Mouse (Mus musculus): ENCODE measurements at regions not wholly inside any gene's neighbourhood (a gene's known extent, or its start where the extent isn't known, plus 50 kb on each side); places are given as distances from the start of the nearest gene placed in this dataset.

- H3K79me2 ChIP-seq (replicated peaks; ENCODE audit: control insufficient read depth, insufficient read depth, low read length) = no peaks in the 10 kb centered on the region
- no peak overlapping the region for H3K27ac ChIP-seq
- intact Hi-C loops (cut with DNase I) = no loop called here
- no peaks in the 10 kb centered on the region for H3K4me1 ChIP-seq (ENCODE audit: control insufficient read depth, insufficient read depth, low read length)
- H3K36me3 ChIP-seq (ENCODE audit: control insufficient read depth, insufficient read depth, low read length) = no peaks in the 10 kb centered on the region
- WGBS = 77% methylated on average over 4 of the region's 4 CpGs
- H3K27me3 ChIP-seq (ENCODE audit: control insufficient read depth, insufficient read depth, low read length) = no peaks in the 10 kb centered on the region
- no peak overlapping the region for H3K9ac ChIP-seq (ENCODE audit: low read depth, low read length)
- H3K4me3 ChIP-seq = no peak overlapping the region
- DNase-seq = no peak
- TF ChIP-seq CTCF (IDR thresholded peaks at IDR 0.05) = no peak
- no peak for TF ChIP-seq EP300 (IDR thresholded peaks at IDR 0.05; ENCODE audit: insufficient read depth, low read depth, low read length)
- TF ChIP-seq POLR2A (IDR thresholded peaks at IDR 0.05; ENCODE audit: insufficient read depth, low read depth, low read length) = no peak
Observed at GRCm38 (mm10) chr11:19227716-19228115, 208.9 kb upstream of the Meis1 start.

- no peak overlapping the region for H3K9ac ChIP-seq (ENCODE audit: low read depth, low read length)
- H3K27me3 ChIP-seq (ENCODE audit: control insufficient read depth, insufficient read depth, low read length) = no peaks in the 10 kb centered on the region
- intact Hi-C loops (cut with DNase I) = no loop called here
- no peak overlapping the region for H3K4me3 ChIP-seq
- WGBS = 87% methylated on average over 11 of the region's 11 CpGs
- no peaks in the 10 kb centered on the region for H3K36me3 ChIP-seq (ENCODE audit: control insufficient read depth, insufficient read depth, low read length)
- no peak for DNase-seq
- H3K27ac ChIP-seq = no peak overlapping the region
- no peaks in the 10 kb centered on the region for H3K4me1 ChIP-seq (ENCODE audit: control insufficient read depth, insufficient read depth, low read length)
- H3K79me2 ChIP-seq (replicated peaks; ENCODE audit: control insufficient read depth, insufficient read depth, low read length) = no peaks in the 10 kb centered on the region
- TF ChIP-seq POLR2A (IDR thresholded peaks at IDR 0.05; ENCODE audit: insufficient read depth, low read depth, low read length) (no peak), EP300 (IDR thresholded peaks at IDR 0.05; ENCODE audit: insufficient read depth, low read depth, low read length) (no peak), CTCF (IDR thresholded peaks at IDR 0.05) (no peak)
Observed at GRCm38 (mm10) chr11:19246390-19247114, 227.8 kb upstream of the Meis1 start.

GRCm38 (mm10) chr11:19253605-19254004 lies 234.8 kb upstream of the Meis1 start:
- Histone ChIP-seq H3K4me1 (ENCODE audit: control insufficient read depth, insufficient read depth, low read length) (no peaks in the 10 kb centered on the region), H3K9ac (ENCODE audit: low read depth, low read length) (no peak overlapping the region), H3K36me3 (ENCODE audit: control insufficient read depth, insufficient read depth, low read length) (no peaks in the 10 kb centered on the region), H3K27me3 (ENCODE audit: control insufficient read depth, insufficient read depth, low read length) (no peaks in the 10 kb centered on the region), H3K4me3 (no peak overlapping the region), H3K79me2 (replicated peaks; ENCODE audit: control insufficient read depth, insufficient read depth, low read length) (no peaks in the 10 kb centered on the region), H3K27ac (no peak overlapping the region)
- no peak for DNase-seq
- 52% methylated on average over 5 of the region's 5 CpGs for WGBS
- intact Hi-C loops (cut with DNase I) = no loop called here
- TF ChIP-seq POLR2A (IDR thresholded peaks at IDR 0.05; ENCODE audit: insufficient read depth, low read depth, low read length) (no peak), CTCF (IDR thresholded peaks at IDR 0.05) (no peak), EP300 (IDR thresholded peaks at IDR 0.05; ENCODE audit: insufficient read depth, low read depth, low read length) (no peak)

- Histone ChIP-seq H3K27ac (no peak overlapping the region), H3K36me3 (ENCODE audit: control insufficient read depth, insufficient read depth, low read length) (no peaks in the 10 kb centered on the region), H3K4me3 (no peak overlapping the region), H3K79me2 (replicated peaks; ENCODE audit: control insufficient read depth, insufficient read depth, low read length) (no peaks in the 10 kb centered on the region), H3K27me3 (ENCODE audit: control insufficient read depth, insufficient read depth, low read length) (no peaks in the 10 kb centered on the region), H3K9ac (ENCODE audit: low read depth, low read length) (no peak overlapping the region), H3K4me1 (ENCODE audit: control insufficient read depth, insufficient read depth, low read length) (no peaks in the 10 kb centered on the region)
- intact Hi-C loops (cut with DNase I) = no loop called here
- 72% methylated on average over 4 of the region's 4 CpGs for WGBS
- TF ChIP-seq EP300 (IDR thresholded peaks at IDR 0.05; ENCODE audit: insufficient read depth, low read depth, low read length) = no peak
- TF ChIP-seq CTCF (IDR thresholded peaks at IDR 0.05) = no peak
- no peak for TF ChIP-seq POLR2A (IDR thresholded peaks at IDR 0.05; ENCODE audit: insufficient read depth, low read depth, low read length)
- no peak for DNase-seq
Observed at GRCm38 (mm10) chr11:19254183-19254582, 235.4 kb upstream of the Meis1 start.

- 76% methylated on average over 4 of the region's 4 CpGs for WGBS
- H3K36me3 ChIP-seq (ENCODE audit: control insufficient read depth, insufficient read depth, low read length) = no peaks in the 10 kb centered on the region
- no peak for DNase-seq
- intact Hi-C loops (cut with DNase I) = no loop called here
- no peaks in the 10 kb centered on the region for H3K4me1 ChIP-seq (ENCODE audit: control insufficient read depth, insufficient read depth, low read length)
- no peak overlapping the region for H3K4me3 ChIP-seq
- no peaks in the 10 kb centered on the region for H3K27me3 ChIP-seq (ENCODE audit: control insufficient read depth, insufficient read depth, low read length)
- no peak for TF ChIP-seq POLR2A (IDR thresholded peaks at IDR 0.05; ENCODE audit: insufficient read depth, low read depth, low read length)
- TF ChIP-seq CTCF (IDR thresholded peaks at IDR 0.05) = no peak
- no peak for TF ChIP-seq EP300 (IDR thresholded peaks at IDR 0.05; ENCODE audit: insufficient read depth, low read depth, low read length)
- no peak overlapping the region for H3K27ac ChIP-seq
- H3K9ac ChIP-seq (ENCODE audit: low read depth, low read length) = no peak overlapping the region
- H3K79me2 ChIP-seq (replicated peaks; ENCODE audit: control insufficient read depth, insufficient read depth, low read length) = no peaks in the 10 kb centered on the region
Observed at GRCm38 (mm10) chr11:19257549-19257948, 238.8 kb upstream of the Meis1 start.

- WGBS = 85% methylated on average over 4 of the region's 4 CpGs
- no peak for DNase-seq
- TF ChIP-seq CTCF (IDR thresholded peaks at IDR 0.05) (no peak), POLR2A (IDR thresholded peaks at IDR 0.05; ENCODE audit: insufficient read depth, low read depth, low read length) (no peak), EP300 (IDR thresholded peaks at IDR 0.05; ENCODE audit: insufficient read depth, low read depth, low read length) (no peak)
- Histone ChIP-seq H3K4me1 (ENCODE audit: control insufficient read depth, insufficient read depth, low read length) (no peaks in the 10 kb centered on the region), H3K36me3 (ENCODE audit: control insufficient read depth, insufficient read depth, low read length) (no peaks in the 10 kb centered on the region), H3K79me2 (replicated peaks; ENCODE audit: control insufficient read depth, insufficient read depth, low read length) (no peaks in the 10 kb centered on the region), H3K27ac (no peak overlapping the region), H3K9ac (ENCODE audit: low read depth, low read length) (no peak overlapping the region), H3K4me3 (no peak overlapping the region), H3K27me3 (ENCODE audit: control insufficient read depth, insufficient read depth, low read length) (no peaks in the 10 kb centered on the region)
- intact Hi-C loops (cut with DNase I) = no loop called here
Observed at GRCm38 (mm10) chr11:19262832-19263231, 244.0 kb upstream of the Meis1 start.
